Mouse (Mus musculus) gastrocnemius, postnatal 25 days (tissue): Measurements from ENCODE around the gene Il21. TPM values are rescaled to one million over a fixed set of nuclear protein-coding genes. Genes with fewer than 3 reads are reported as not detected.

Experiments
- DNase-seq: peaks from one replicate; pipeline ENCODE4 v3.0.0; 2022
- microRNA-seq, 2 experiments: library from miRNA; unstranded; fragments of <30 nt; microRNA quantifications; one replicate each; pipeline ENCODE4 v1.2.0; 2021; ENCODE audit warnings: borderline replicate concordance in 2 of 2
- total RNA-seq, 2 experiments: library from RNA; stranded (reverse); gene quantifications; 1 replicate in 1 of 2; 2 replicates in 1 of 2; pipeline ENCODE4 v1.2.3; 2021

Il21 gene
- total RNA-seq, 2 experiments from 2014 or later, result not detected

GRCm38 (mm10) chr3:37191953-37192352, 40.5 kb downstream of the Il21 start:
- DNase-seq, result no peak

- DNase-seq, result no peak
Measured at GRCm38 (mm10) chr3:37185534-37185933, 46.9 kb downstream of the Il21 start.

GRCm38 (mm10) chr3:37182415-37183269, 49.8 kb downstream of the Il21 start:
- peak; percentile 29 for DNase-seq

- DNase-seq, result no peak
Measured at GRCm38 (mm10) chr3:37181041-37181440, 51.4 kb downstream of the Il21 start.

- DNase-seq, result no peak
Measured at GRCm38 (mm10) chr3:37180039-37180743, 52.2 kb downstream of the Il21 start.

- DNase-seq, result no peak
Measured at GRCm38 (mm10) chr3:37179472-37179871, 53.0 kb downstream of the Il21 start.

- no peak for DNase-seq
Measured at GRCm38 (mm10) chr3:37174711-37175572, 57.5 kb downstream of the Il21 start.

- DNase-seq, result no peak
Measured at GRCm38 (mm10) chr3:37173285-37173684, 59.2 kb downstream of the Il21 start.

Small RNA genes lying within 50 kb of the gene (microRNA-seq; reads per million reads assigned to microRNA genes)
- 0 reads per million in 2 experiments for gene Gm24169

Other genes with a start within 250 kb of the Il21 start
- not detected for gene Adad1, start 169.1 kb downstream of the Il21 start, total RNA-seq
- gene Il2, start 106.7 kb downstream of the Il21 start, total RNA-seq, result not detected
- under 1 TPM; 0.43 to 0.51 TPM for gene Bbs12, start 79.9 kb upstream of the Il21 start, total RNA-seq
- gene Cetn4, start 80.1 kb upstream of the Il21 start, total RNA-seq, result under 1 TPM; 0.35 to 0.43 TPM
- 1 to 10 TPM; 7.4 to 8.9 TPM for gene Fgf2, start 115.7 kb upstream of the Il21 start, total RNA-seq
- 10 to 100 TPM in 1 of 2 experiments, 1 to 10 TPM in 1; 7.7 to 10.0 TPM for gene Spata5, start 187.3 kb upstream of the Il21 start, total RNA-seq
- gene Nudt6, start 187.6 kb upstream of the Il21 start, total RNA-seq, result 10 to 100 TPM; 23.7 to 24.3 TPM